Mouse (Mus musculus): Measurements from ENCODE around the gene Urgcp.

GRCm38 (mm10) chr11:5787671-5788055, 25.5 kb upstream of the Urgcp start:
- no peak for TF ChIP-seq POLR2A (IDR thresholded peaks at IDR 0.05; ENCODE audit: control insufficient read depth, low read depth, low read length)
- no peak for TF ChIP-seq CTCF (IDR thresholded peaks at IDR 0.05; ENCODE audit: control insufficient read depth, insufficient read depth, insufficient replicate concordance, low read depth, low read length)

Data from testis, adult 2 months (tissue).